Mouse (Mus musculus) liver, embryonic 16.5 days (tissue): ENCODE results near the gene Zfp157. TPM values are rescaled to one million over a fixed set of nuclear protein-coding genes. Genes with fewer than 3 reads are reported as not detected.
"Not testable (repeated sequence)": the region's sequence is repeated elsewhere in the genome, so short reads cannot be mapped to it uniquely, and the experiment has no call there.

Source experiments
- ATAC-seq: fragments of 200-750 bp; cut with Nextera tagmentation; 2 replicates; pipeline ENCODE4 v1.8.0; 2017; ENCODE audit warnings: low read depth, mild to moderate bottlenecking, moderate number of reproducible peaks, moderate library complexity
- H3K27ac ChIP-seq: fragments of 300-500 bp; sonication (generic); 2 replicates; pipeline ENCODE4 v1.5.1; 2014; ENCODE audit warnings: mild to moderate bottlenecking, low read length
- H3K27me3 ChIP-seq: fragments of 300-500 bp; sonication (generic); 2 replicates; pipeline ENCODE4 v1.6.1; 2014; ENCODE audit warnings: low read depth, low read length, mixed read lengths; ENCODE audit not compliant: control insufficient read depth, insufficient read depth
- H3K36me3 ChIP-seq: fragments of 300-500 bp; sonication (generic); 2 replicates; pipeline ENCODE4 v1.6.1; 2014; ENCODE audit warnings: mild to moderate bottlenecking; ENCODE audit not compliant: control insufficient read depth, insufficient read depth
- H3K4me1 ChIP-seq: fragments of 300-500 bp; sonication (generic); 2 replicates; pipeline ENCODE4 v1.6.1; 2014; ENCODE audit warnings: low read depth, low read length, mixed read lengths; ENCODE audit not compliant: control insufficient read depth
- H3K4me2 ChIP-seq: fragments of 300-500 bp; sonication (generic); 2 replicates; pipeline ENCODE4 v1.6.1; 2014; ENCODE audit warnings: low read depth, low read length, mixed read lengths
- H3K4me3 ChIP-seq: fragments of 300-500 bp; sonication (generic); 2 replicates; pipeline ENCODE4 v1.5.1; 2014; ENCODE audit warnings: low read depth, mild to moderate bottlenecking, low read length
- H3K9ac ChIP-seq: fragments of 300-500 bp; sonication (generic); 2 replicates; pipeline ENCODE4 v1.6.1; 2014; ENCODE audit warnings: low read depth, low read length
- H3K9me3 ChIP-seq: fragments of 300-500 bp; sonication (generic); replicated peaks from 2 replicates; pipeline ENCODE4 v1.6.1; 2016; ENCODE audit warnings: low read length; ENCODE audit not compliant: control insufficient read depth
- WGBS: fragments of 180-500 bp; shearing (Covaris S2); extraction: QIAGEN DNeasy Blood & Tissue Kit; methylation state at CpG from one replicate; pipeline ENCODE4 v1.1.7; 2014; ENCODE audit not compliant: insufficient replicate concordance; 5-methylcytosine and 5-hydroxymethylcytosine counted together
- polyA plus RNA-seq: library from polyadenylated mRNA; unstranded; fragments of >200 nt; fragmentation: Nextera tagmentation; extraction: Ambion mirVana; gene quantifications from 2 replicates; pipeline ENCODE4 v1.2.1, GENCODE M21; 2015

Gene Zfp157
- 4.8 and 5.3 TPM in 2 replicates for polyA plus RNA-seq

- H3K27ac ChIP-seq = peak within 1 kb of the TSS; percentile 59
- WGBS = 0% methylated on average over 49 of the region's 49 CpGs
Measured at GRCm38 (mm10) chr5:138441286-138442194, at the start of gene Zfp157. Gene Zfp157, plus strand, starts transcription at chr5:138441468.

GRCm38 (mm10) chr5:138397795-138398337 lies 43.4 kb upstream of the Zfp157 start:
- no peaks in the 10 kb centered on the region for H3K36me3 ChIP-seq
- WGBS = 34% methylated on average over 2 of the region's 2 CpGs
- H3K4me1 ChIP-seq = no peaks in the 10 kb centered on the region
- H3K4me3 ChIP-seq = no peak overlapping the region
- H3K9ac ChIP-seq = no peak overlapping the region
- H3K4me2 ChIP-seq = no peak overlapping the region
- ATAC-seq = no peak
- H3K9me3 ChIP-seq = no peaks in the 10 kb centered on the region
- no peaks in the 10 kb centered on the region for H3K27me3 ChIP-seq
- no peak overlapping the region for H3K27ac ChIP-seq

More at GRCm38 (mm10) chr5:138441286-138442194, at the start of gene Zfp157:
- Histone ChIP-seq H3K27me3 (no peaks in the 10 kb centered on the region), H3K36me3 (peaks cover 12% of the 10 kb centered on the region), H3K9ac (peak within 1 kb of the TSS; percentile 90), H3K9me3 (no peaks in the 10 kb centered on the region), H3K4me2 (peak within 1 kb of the TSS; percentile 87), H3K4me3 (peak within 1 kb of the TSS; percentile 93), H3K4me1 (peaks cover 8% of the 10 kb centered on the region)
- ATAC-seq = peak; percentile 100

GRCm38 (mm10) chr5:138400431-138400830 lies 40.8 kb upstream of the Zfp157 start:
- not testable (repeated sequence) for ATAC-seq, H3K4me2 ChIP-seq, H3K4me3 ChIP-seq, H3K4me1 ChIP-seq, H3K27ac ChIP-seq, H3K36me3 ChIP-seq, H3K9ac ChIP-seq, H3K27me3 ChIP-seq, H3K9me3 ChIP-seq

DNA sequence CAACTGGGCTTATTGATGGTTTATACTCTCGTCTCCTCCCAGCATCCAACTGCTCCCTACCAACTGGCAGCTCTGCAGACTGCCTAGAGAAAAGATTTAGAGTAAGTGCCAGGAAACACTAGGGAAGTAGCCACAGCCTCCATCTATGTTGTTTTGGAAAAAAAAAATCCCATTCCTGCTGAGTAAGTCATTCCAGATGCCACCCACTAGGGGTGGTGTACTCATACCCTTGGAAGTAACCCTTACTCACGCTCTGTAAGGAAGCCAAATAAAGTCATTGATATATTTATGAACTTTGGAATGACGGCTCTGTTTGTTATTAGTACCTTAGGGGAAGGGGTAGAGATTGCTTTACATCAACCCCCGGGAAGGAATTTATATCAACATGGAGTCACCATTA lies 17.1 kb downstream of the Zfp157 start:
- H3K4me3 ChIP-seq = no peak overlapping the region
- no peak overlapping the region for H3K9ac ChIP-seq
- peaks cover 47% of the 10 kb centered on the region for H3K36me3 ChIP-seq
- no peak for ATAC-seq
- WGBS = 66% methylated on average over 4 of the region's 4 CpGs
- H3K27me3 ChIP-seq = no peaks in the 10 kb centered on the region
- H3K4me1 ChIP-seq = no peaks in the 10 kb centered on the region
- H3K4me2 ChIP-seq = no peak overlapping the region
- H3K9me3 ChIP-seq = peaks cover 13% of the 10 kb centered on the region
- no peak overlapping the region for H3K27ac ChIP-seq

- no peak overlapping the region for H3K4me3 ChIP-seq
- WGBS = 77% methylated on average over 1 of the region's 1 CpGs
- no peak overlapping the region for H3K9ac ChIP-seq
- no peak overlapping the region for H3K4me2 ChIP-seq
- H3K36me3 ChIP-seq = peaks cover 43% of the 10 kb centered on the region
- H3K27me3 ChIP-seq = no peaks in the 10 kb centered on the region
- ATAC-seq = no peak
- H3K27ac ChIP-seq = no peak overlapping the region
- H3K4me1 ChIP-seq = no peaks in the 10 kb centered on the region
- H3K9me3 ChIP-seq = peaks cover 13% of the 10 kb centered on the region
Measured at GRCm38 (mm10) chr5:138459107-138459506, 17.8 kb downstream of the Zfp157 start.

DNA sequence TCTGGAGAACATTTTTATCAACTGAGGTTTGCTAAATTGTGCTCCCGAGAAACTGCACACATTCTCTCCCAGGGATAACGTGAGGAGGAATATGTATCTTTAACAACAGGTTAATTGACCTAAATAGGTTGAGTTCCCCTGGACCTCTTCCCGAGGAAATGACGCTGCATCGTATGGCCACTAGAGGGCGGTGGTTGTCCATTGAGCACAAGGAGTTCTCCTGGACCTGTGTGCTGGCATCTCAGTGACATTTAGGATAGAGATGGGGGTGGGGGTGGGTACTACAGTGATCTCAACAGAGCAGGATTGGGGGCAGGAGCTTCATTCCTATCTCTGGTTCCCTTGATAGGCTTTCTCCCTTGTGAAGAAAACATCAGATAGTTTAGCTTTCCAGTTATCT lies 32.3 kb downstream of the Zfp157 start:
- no peak overlapping the region for H3K4me2 ChIP-seq
- no peak overlapping the region for H3K9ac ChIP-seq
- H3K27ac ChIP-seq = no peak overlapping the region
- no peaks in the 10 kb centered on the region for H3K4me1 ChIP-seq
- H3K4me3 ChIP-seq = no peak overlapping the region
- no peaks in the 10 kb centered on the region for H3K27me3 ChIP-seq
- no peak for ATAC-seq
- H3K9me3 ChIP-seq = no peaks in the 10 kb centered on the region
- 13% methylated on average over 6 of the region's 6 CpGs for whole genome bisulfite sequencing
- no peaks in the 10 kb centered on the region for H3K36me3 ChIP-seq

DNA sequence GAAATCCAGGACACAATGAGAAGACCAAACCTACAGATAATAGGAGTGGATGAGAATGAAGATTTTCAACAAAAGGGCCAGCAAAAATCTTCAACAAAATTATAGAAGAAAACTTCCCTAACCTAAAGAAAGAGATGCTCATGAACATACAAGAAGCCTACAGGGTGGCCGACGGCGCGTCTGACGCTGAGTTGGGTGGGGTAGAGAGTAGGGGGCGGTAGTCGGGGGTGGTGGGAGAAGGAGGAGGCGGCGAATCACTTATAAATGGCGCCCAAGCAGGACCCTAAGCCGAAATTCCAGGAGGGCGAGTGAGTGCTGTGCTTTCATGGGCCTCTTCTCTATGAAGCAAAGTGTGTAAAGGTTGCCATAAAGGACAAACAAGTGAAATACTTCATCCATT lies 63.3 kb downstream of the Zfp157 start:
- not testable (repeated sequence) for ATAC-seq, H3K9me3 ChIP-seq, H3K4me2 ChIP-seq, H3K4me3 ChIP-seq, H3K27me3 ChIP-seq, H3K27ac ChIP-seq, H3K36me3 ChIP-seq, H3K9ac ChIP-seq, H3K4me1 ChIP-seq
- WGBS = 73% methylated on average over 8 of the region's 12 CpGs

Other genes with a start within 250 kb of the Zfp157 start
- 2.2 TPM in 2 replicates for gene Mblac1, start 247.2 kb upstream of the Zfp157 start, polyA plus RNA-seq
- gene Nxpe5, start 215.6 kb upstream of the Zfp157 start, polyA plus RNA-seq = 0.09 and 0.18 TPM in 2 replicates
- 30.9 and 31.7 TPM in 2 replicates for gene Lamtor4, start 186.0 kb upstream of the Zfp157 start, polyA plus RNA-seq
- 2.1 and 3.1 TPM in 2 replicates for gene BC037034, start 177.4 kb upstream of the Zfp157 start, polyA plus RNA-seq
- 0.22 TPM in 1 of 2 replicates, not detected in the other for gene Gal3st4, start 168.6 kb upstream of the Zfp157 start, polyA plus RNA-seq
- gene Gm43720, start 161.5 kb upstream of the Zfp157 start, polyA plus RNA-seq = not detected in 2 replicates
- 0.51 and 0.74 TPM in 2 replicates for gene Gpc2, start 161.5 kb upstream of the Zfp157 start, polyA plus RNA-seq
- 1.2 and 1.5 TPM in 2 replicates for gene Stag3, start 161.2 kb upstream of the Zfp157 start, polyA plus RNA-seq
- gene Pvrig, start 99.5 kb upstream of the Zfp157 start, polyA plus RNA-seq = 0.53 and 0.87 TPM in 2 replicates
- not detected in 2 replicates for gene 1700123K08Rik, start 123.2 kb downstream of the Zfp157 start, polyA plus RNA-seq
- 13.7 and 14.4 TPM in 2 replicates for gene Zfp68, start 178.3 kb downstream of the Zfp157 start, polyA plus RNA-seq
- 3.2 and 4.1 TPM in 2 replicates for gene A430033K04Rik, start 181.4 kb downstream of the Zfp157 start, polyA plus RNA-seq